Mouse (Mus musculus): ENCODE results near the gene Cdk15. TPM values are rescaled to one million over a fixed set of nuclear protein-coding genes. Genes with fewer than 3 reads are reported as not detected.

Gene Cdk15
- polyA plus RNA-seq, 1 experiment from 2014 or later = 0.42 TPM

DNA sequence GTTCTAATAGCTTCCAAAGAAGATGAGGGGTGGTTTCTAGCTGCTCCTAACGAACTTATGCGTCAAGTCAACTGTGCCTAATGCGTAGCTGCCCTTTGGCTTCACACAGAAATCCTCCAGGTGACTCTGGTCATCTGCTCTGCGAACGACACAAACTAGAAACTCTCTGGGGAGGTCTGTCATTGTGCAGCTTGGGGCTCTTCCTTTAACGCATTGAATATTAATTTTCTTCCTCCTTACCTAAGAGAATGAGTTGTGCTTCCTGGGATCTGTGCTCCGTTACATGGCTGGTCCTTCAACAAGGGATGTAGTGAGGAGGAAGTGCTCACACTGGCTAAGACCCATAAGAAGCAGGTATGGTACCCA lies 112.6 kb downstream of the Cdk15 start:
- Histone ChIP-seq H3K4me2 (replicated peaks) (no peak overlapping the region), H3K27me3 (replicated peaks) (no peaks in the 10 kb centered on the region), H3K36me3 (no peaks in the 10 kb centered on the region), H3K9me3 (no peaks in the 10 kb centered on the region), H3K9ac (no peak overlapping the region), H3K27ac (no peak overlapping the region), H3K4me3 (no peak overlapping the region), H3K4me1 (peaks cover 6% of the 10 kb centered on the region)
- WGBS = 64% methylated on average over 7 of the region's 7 CpGs
- ATAC-seq (ENCODE audit: low FRiP score, low read depth) = no peak

DNA sequence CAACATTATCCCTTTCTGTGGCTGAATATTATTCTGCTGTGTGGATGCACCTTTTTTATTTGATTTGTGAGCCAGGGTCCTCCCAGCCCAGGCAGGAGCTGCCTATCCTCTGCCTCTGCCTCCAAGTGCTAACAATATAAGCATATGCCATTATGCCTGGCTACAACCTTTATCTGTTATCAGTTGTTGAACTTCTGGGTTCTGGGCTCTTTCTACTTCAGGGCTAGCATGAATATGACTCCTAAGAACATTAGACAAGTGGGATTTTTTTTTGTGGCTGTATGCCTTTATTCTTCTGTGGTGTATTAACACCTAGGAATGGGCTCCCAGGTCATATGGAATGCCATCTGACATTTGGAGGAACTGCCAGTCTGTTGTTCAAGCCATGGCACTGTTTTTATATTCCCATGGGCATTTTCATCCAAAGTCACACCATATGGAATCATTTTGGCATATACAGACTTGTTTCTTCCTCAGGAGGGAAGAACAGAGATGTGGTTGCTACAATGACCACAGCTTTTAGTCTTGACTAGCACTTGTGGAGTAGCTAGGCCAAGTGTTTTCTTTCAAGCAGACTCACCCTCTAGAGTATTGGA lies 113.7 kb downstream of the Cdk15 start:
- Histone ChIP-seq H3K27me3 (replicated peaks) (no peaks in the 10 kb centered on the region), H3K4me1 (peaks cover 6% of the 10 kb centered on the region), H3K9ac (no peak overlapping the region), H3K27ac (no peak overlapping the region), H3K4me2 (replicated peaks) (no peak overlapping the region), H3K36me3 (no peaks in the 10 kb centered on the region), H3K4me3 (no peak overlapping the region), H3K9me3 (peaks cover 6% of the 10 kb centered on the region; the same call in 1 of the 2 replicates)
- ATAC-seq (ENCODE audit: low FRiP score, low read depth) = no peak

DNA sequence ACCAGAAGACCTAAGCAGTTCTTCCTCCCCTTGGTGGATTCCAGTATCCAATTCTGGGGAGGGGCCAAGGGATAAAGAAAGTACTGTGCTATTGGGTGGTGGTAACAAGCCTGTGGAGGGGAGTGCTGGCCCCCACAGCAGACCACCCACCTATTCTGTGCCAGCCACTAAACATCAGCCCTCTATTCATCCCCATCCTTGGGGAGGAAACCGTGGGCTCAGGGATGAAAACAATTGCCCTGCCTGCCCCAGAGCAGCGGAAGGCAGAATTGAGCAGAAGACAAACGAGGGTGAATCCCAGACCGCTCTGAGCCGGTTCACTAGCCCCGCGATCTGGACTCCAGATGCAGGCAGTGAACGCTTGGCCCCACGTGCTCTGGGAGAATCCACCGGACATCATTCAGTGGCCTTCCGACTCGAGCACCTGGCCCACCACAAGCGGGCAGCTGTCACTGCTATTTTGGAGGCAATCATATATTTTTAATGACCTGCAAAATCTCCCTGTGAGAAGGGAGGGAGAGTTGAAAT lies 119.4 kb downstream of the Cdk15 start:
- Histone ChIP-seq H3K27ac (no peak overlapping the region), H3K4me3 (no peak overlapping the region), H3K9ac (no peak overlapping the region), H3K4me1 (peaks cover 10% of the 10 kb centered on the region), H3K9me3 (peaks cover 6% of the 10 kb centered on the region; the same call in 1 of the 2 replicates), H3K4me2 (replicated peaks) (peak overlapping the region; percentile 30; the same call in 1 of the 2 replicates), H3K27me3 (replicated peaks) (no peaks in the 10 kb centered on the region), H3K36me3 (no peaks in the 10 kb centered on the region)
- ATAC-seq (ENCODE audit: low FRiP score, low read depth) = peak; percentile 86
- 1% methylated on average over 13 of the region's 13 CpGs for WGBS

DNA sequence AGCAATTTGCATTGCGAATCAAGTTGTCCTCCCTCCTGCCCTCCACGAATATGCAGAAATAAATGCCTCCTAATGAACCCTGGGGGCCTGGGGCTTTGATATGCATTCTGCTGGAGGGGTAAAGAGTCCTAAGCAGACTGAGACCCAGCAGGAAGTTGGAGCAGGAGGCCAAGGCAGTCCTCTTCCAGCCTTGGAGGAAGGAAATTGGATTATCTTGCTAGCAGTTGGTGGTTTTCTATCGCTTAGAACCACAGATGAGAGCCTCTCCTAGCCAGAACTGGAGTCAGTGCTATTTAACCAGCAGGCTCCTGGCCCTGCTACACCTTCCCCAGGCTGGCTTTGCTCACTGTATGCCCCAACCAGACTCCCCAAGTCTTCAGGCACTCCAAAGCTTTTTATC lies 119.9 kb downstream of the Cdk15 start:
- 6% methylated on average over 3 of the region's 3 CpGs for WGBS
- Histone ChIP-seq H3K27me3 (replicated peaks) (no peaks in the 10 kb centered on the region), H3K4me1 (peaks cover 10% of the 10 kb centered on the region), H3K9ac (no peak overlapping the region), H3K4me2 (replicated peaks) (peak overlapping the region; percentile 30; the same call in 1 of the 2 replicates), H3K4me3 (no peak overlapping the region), H3K27ac (no peak overlapping the region), H3K36me3 (no peaks in the 10 kb centered on the region), H3K9me3 (peaks cover 6% of the 10 kb centered on the region; the same call in 1 of the 2 replicates)
- ATAC-seq (ENCODE audit: low FRiP score, low read depth) = peak; percentile 65

GRCm38 (mm10) chr1:59377312-59377711 lies 120.6 kb downstream of the Cdk15 start:
- Histone ChIP-seq H3K36me3 (no peaks in the 10 kb centered on the region), H3K27ac (no peak overlapping the region), H3K4me3 (no peak overlapping the region), H3K9me3 (peaks cover 6% of the 10 kb centered on the region; the same call in 1 of the 2 replicates), H3K4me1 (peaks cover 10% of the 10 kb centered on the region), H3K9ac (no peak overlapping the region), H3K4me2 (replicated peaks) (no peak overlapping the region), H3K27me3 (replicated peaks) (no peaks in the 10 kb centered on the region)
- 76% methylated on average over 9 of the region's 9 CpGs for WGBS
- no peak for ATAC-seq (ENCODE audit: low FRiP score, low read depth)

GRCm38 (mm10) chr1:59380926-59381325 lies 124.2 kb downstream of the Cdk15 start:
- Histone ChIP-seq H3K9me3 (no peaks in the 10 kb centered on the region), H3K27ac (no peak overlapping the region), H3K27me3 (replicated peaks) (no peaks in the 10 kb centered on the region), H3K4me1 (peaks cover 8% of the 10 kb centered on the region), H3K4me3 (no peak overlapping the region), H3K9ac (no peak overlapping the region), H3K36me3 (no peaks in the 10 kb centered on the region), H3K4me2 (replicated peaks) (no peak overlapping the region)
- WGBS = 71% methylated on average over 10 of the region's 10 CpGs
- ATAC-seq (ENCODE audit: low FRiP score, low read depth) = no peak

DNA sequence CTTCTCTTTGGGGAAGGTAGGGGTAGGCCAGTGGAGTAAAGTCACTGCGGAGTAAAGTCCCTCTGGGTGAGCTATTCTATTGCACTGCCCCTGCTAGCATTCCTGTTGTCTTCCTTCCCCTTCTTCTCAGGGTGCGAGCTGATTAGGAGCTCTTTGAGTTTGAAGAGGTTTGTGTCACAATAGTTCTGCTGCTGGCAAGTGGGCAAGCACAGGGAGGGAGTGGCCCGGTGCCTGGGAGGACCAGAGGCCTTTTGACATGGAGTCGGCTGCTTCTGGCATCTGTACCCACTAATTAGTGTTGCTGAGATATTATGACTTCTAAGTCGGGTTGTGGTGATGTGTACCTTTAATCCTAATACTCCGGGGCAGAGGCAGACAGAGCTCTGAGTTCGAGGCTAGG lies 124.8 kb downstream of the Cdk15 start:
- Histone ChIP-seq H3K9ac (no peak overlapping the region), H3K4me3 (no peak overlapping the region), H3K27me3 (replicated peaks) (no peaks in the 10 kb centered on the region), H3K27ac (no peak overlapping the region), H3K9me3 (no peaks in the 10 kb centered on the region), H3K4me1 (0 out of 2 replicates have a peak, but pooled peaks cover 3% of the 10 kb centered on the region), H3K36me3 (no peaks in the 10 kb centered on the region), H3K4me2 (replicated peaks) (no peak overlapping the region)
- no peak for ATAC-seq (ENCODE audit: low FRiP score, low read depth)
- 81% methylated on average over 7 of the region's 7 CpGs for WGBS

DNA sequence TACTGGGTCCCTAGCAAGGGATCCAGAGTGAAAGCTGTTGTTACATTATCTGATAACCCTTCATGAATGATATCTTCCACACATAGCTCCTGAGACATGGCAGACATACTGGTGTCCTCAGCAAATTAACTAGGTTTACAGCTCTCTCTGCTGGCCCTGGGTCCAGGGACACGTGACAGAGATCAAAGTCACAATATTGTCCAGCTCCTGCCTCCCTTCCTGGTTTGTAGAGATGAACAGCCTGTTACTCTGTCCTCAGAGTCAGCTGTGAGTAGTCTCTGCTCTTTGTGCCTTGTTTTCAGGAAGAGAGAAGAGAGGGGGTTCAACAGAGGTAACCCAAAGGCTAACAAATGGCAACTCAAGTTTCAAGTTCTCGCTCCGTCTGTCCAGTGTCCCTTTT lies 125.8 kb downstream of the Cdk15 start:
- H3K4me1 ChIP-seq = no peaks in the 10 kb centered on the region
- no peak overlapping the region for H3K4me3 ChIP-seq
- ATAC-seq (ENCODE audit: low FRiP score, low read depth) = no peak
- no peak overlapping the region for H3K9ac ChIP-seq
- H3K4me2 ChIP-seq (replicated peaks) = no peak overlapping the region
- H3K9me3 ChIP-seq = no peaks in the 10 kb centered on the region
- no peak overlapping the region for H3K27ac ChIP-seq
- H3K27me3 ChIP-seq (replicated peaks) = no peaks in the 10 kb centered on the region
- WGBS = 86% methylated on average over 3 of the region's 3 CpGs
- H3K36me3 ChIP-seq = no peaks in the 10 kb centered on the region

- no peak for ATAC-seq (ENCODE audit: low FRiP score, low read depth)
- Histone ChIP-seq H3K4me1 (peaks cover 6% of the 10 kb centered on the region; the same call in 1 of the 2 replicates), H3K4me2 (replicated peaks) (no peak overlapping the region), H3K27me3 (replicated peaks) (no peaks in the 10 kb centered on the region), H3K9ac (no peak overlapping the region), H3K27ac (no peak overlapping the region), H3K4me3 (no peak overlapping the region), H3K36me3 (no peaks in the 10 kb centered on the region), H3K9me3 (no peaks in the 10 kb centered on the region)
- WGBS = 75% methylated on average over 6 of the region's 6 CpGs
Measured at GRCm38 (mm10) chr1:59383049-59383610, 126.4 kb downstream of the Cdk15 start.

DNA sequence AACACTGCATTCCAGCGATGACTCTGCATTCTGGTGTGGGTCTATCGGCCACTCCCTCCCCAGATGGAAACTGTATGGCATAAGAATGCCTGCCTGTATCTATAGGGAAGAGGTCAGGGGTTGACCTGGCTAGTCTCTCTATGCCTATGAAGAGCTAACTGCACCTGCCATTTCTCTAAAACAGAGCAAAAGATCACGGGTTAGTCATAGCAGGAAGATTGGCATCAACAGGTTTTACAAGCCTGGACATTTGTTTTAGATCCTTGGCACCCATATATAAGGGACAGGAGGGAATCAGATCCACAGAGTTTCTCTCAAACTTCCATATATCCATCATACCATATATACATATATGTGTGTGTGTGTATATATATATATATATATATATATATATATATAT lies 127.7 kb downstream of the Cdk15 start:
- Histone ChIP-seq H3K4me2 (replicated peaks) (no peak overlapping the region), H3K27ac (no peak overlapping the region), H3K27me3 (replicated peaks) (no peaks in the 10 kb centered on the region), H3K36me3 (no peaks in the 10 kb centered on the region), H3K4me1 (peaks cover 7% of the 10 kb centered on the region; the same call in 1 of the 2 replicates), H3K9ac (no peak overlapping the region), H3K4me3 (no peak overlapping the region), H3K9me3 (no peaks in the 10 kb centered on the region)
- 91% methylated on average over 3 of the region's 3 CpGs for WGBS
- no peak for ATAC-seq (ENCODE audit: low FRiP score, low read depth)

DNA sequence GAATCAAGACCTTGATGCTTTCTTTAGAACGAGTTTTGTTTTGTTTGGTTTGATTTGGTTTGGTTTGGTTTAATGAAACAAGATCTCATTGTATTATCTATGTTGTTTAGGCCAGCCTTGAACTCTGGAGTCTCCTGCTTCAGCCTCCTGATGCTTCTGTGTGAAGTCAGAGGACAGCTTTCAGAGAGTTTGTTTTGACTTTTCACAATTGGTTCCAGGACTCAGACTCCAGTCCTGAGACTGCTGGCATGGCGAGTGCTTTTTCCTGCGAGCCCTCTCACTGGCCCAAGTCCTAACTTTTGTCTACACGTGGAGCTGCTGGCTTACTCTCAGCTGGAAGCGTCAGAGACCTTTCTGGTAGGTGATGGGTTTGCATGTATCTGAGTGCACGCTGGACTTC lies 128.9 kb downstream of the Cdk15 start:
- Histone ChIP-seq H3K4me2 (replicated peaks) (no peak overlapping the region), H3K27ac (no peak overlapping the region), H3K4me1 (peaks cover 7% of the 10 kb centered on the region; the same call in 1 of the 2 replicates), H3K27me3 (replicated peaks) (no peaks in the 10 kb centered on the region), H3K9me3 (no peaks in the 10 kb centered on the region), H3K36me3 (no peaks in the 10 kb centered on the region), H3K4me3 (no peak overlapping the region), H3K9ac (no peak overlapping the region)
- no peak for ATAC-seq (ENCODE audit: low FRiP score, low read depth)
- WGBS = 84% methylated on average over 6 of the region's 6 CpGs

DNA sequence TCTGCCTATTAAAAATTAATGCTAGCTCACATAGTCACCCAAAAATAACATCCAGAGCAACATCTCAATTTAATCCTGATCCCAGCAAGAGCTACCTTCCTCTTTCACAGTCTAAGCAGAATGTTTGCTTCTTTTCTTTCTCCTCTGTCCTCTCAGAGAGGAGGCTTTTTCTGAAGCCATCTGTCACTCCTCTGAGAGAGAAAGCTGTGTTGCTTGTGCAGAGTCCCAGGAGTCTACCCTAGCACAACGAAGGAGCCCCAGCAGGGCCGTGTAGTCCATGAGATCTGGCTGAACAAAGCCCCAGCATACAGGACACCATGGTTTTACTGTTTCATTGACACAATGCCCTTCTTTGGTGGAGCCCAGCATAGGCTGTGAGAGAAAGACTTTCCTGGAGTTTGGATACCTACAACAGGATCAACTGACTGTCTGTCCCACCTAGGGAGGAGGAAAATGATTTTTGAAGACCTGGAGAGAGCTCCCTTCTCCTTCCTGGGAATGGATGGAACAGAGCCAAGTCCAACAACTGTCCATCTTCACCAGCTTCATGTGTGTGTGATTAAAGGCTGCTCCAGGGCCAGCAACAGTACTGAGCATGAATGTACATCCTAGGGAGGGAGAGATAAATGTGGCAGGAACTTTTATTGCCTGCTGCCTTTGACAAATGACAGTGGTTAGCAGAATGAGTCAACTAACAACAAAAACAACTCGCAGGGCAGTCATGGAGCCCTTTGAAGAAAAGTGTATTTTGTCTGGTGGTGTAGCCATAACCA lies 131.0 kb downstream of the Cdk15 start:
- WGBS = 24% methylated on average over 3 of the region's 3 CpGs
- no peak overlapping the region for H3K9ac ChIP-seq
- H3K4me2 ChIP-seq (replicated peaks) = no peak overlapping the region
- no peaks in the 10 kb centered on the region for H3K36me3 ChIP-seq
- no peaks in the 10 kb centered on the region for H3K27me3 ChIP-seq (replicated peaks)
- no peak overlapping the region for H3K4me3 ChIP-seq
- no peaks in the 10 kb centered on the region for H3K9me3 ChIP-seq
- peaks cover 7% of the 10 kb centered on the region; the same call in 1 of the 2 replicates for H3K4me1 ChIP-seq
- ATAC-seq (ENCODE audit: low FRiP score, low read depth) = no peak
- no peak overlapping the region for H3K27ac ChIP-seq

Data from neural tube, embryonic 12.5 days (tissue).